Mouse (Mus musculus) granulocyte monocyte progenitor cell, adult 5-6 weeks (primary cell): ENCODE data around the gene Cx3cr1. TPM values are rescaled to one million over a fixed set of nuclear protein-coding genes. Genes with fewer than 3 reads are reported as not detected.

Source experiments
- ATAC-seq: replicated peaks from 2 replicates; pipeline ENCODE4 v1.8.0; 2016; ENCODE audit warnings: mild to moderate bottlenecking, moderate TSS enrichment, inconsistent platforms; ENCODE audit not compliant: poor library complexity, severe bottlenecking
- total RNA-seq, 2 experiments: library from RNA; stranded (forward) in 1 of 2; stranded (reverse) in 1 of 2; fragments of 200-712, 200-1000 nt in 1 of 2; fragments of >200 nt in 1 of 2; fragmentation: Nextera tagmentation in 1 of 2; gene quantifications; 2 replicates each; pipeline ENCODE4 v1.2.3; 2014 to 2017

The Cx3cr1 gene
- total RNA-seq, 2 experiments from 2014 or later: 10.5 to 11.3 TPM

GRCm38 (mm10) chr9:120001945-120002725 is 67.5 kb downstream of the Cx3cr1 start:
- peak; percentile 88 for ATAC-seq

GRCm38 (mm10) chr9:120000761-120001160 is 68.9 kb downstream of the Cx3cr1 start:
- no peak for ATAC-seq

DNA sequence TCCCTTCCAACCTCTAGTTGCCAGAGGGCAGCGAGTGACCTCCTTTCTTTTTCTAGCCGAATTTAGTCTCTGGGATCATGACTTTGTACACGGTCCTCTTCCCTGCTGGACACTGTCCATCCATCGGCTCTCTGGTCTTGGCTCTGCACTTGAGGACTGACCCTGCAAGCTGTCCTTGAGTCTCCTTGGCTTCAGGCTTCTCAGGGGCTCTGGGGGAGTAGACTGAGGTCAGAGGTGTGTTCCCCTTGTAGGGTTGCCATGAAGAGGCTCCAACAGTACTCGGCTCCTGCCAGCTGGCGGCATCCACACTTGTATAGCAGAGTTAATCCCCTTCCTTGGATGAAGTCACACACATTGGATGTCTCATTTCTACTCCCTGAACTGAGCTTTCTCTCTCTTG is 70.0 kb downstream of the Cx3cr1 start:
- ATAC-seq: no peak

- no peak for ATAC-seq
Observed at GRCm38 (mm10) chr9:119998776-119999175, 70.9 kb downstream of the Cx3cr1 start.

DNA sequence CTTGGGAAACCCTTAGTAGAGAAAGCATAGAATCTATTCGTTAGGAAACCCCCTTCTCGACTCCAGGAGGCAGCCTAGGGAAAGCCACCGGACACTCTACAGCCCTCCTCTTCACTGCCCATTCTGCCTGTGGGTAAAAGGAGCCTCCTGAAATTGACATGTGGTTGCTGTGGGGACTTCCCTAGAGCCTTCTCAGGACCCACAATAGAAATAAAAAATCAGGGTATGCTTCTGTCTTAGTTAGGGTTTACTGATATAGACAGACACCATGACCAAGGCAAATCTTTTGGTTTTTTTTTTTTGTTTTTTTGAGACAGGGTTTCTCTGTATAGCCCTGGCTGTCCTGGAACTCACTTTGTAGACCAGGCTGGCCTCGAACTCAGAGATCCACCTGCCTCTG is 73.6 kb downstream of the Cx3cr1 start:
- 0 out of 2 replicates have a peak, but pooled peaks have one; percentile 18 for ATAC-seq

GRCm38 (mm10) chr9:119994207-119994606 is 75.5 kb downstream of the Cx3cr1 start:
- peak; percentile 33; the same call in 1 of the 2 replicates for ATAC-seq

- ATAC-seq: peak; percentile 72
Observed at GRCm38 (mm10) chr9:119993092-119993844, 76.4 kb downstream of the Cx3cr1 start.

GRCm38 (mm10) chr9:119991310-119991709 is 78.4 kb downstream of the Cx3cr1 start:
- ATAC-seq: no peak

DNA sequence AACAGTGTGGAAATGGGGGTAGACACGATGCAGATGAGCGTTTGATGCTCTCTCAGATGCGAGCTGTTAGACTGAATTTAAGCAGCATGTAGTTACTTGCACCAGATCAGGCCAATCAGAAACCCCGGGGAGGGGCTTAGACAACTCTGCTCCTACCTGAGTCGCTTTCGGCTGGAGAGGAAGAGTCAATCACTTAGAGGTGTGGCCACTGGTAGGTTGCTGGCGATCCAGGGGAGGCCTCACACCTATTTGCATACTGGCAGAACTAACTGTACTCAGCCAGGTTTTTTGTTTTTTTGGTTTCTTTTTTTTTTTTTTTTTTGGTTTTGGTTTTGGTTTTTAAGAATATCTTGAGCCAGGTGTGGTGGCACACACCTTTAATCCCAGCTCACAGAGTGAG is 81.4 kb downstream of the Cx3cr1 start:
- ATAC-seq: no peak

- no peak for ATAC-seq
Observed at GRCm38 (mm10) chr9:119985881-119986574, 83.7 kb downstream of the Cx3cr1 start.

GRCm38 (mm10) chr9:119984536-119985011 is 85.1 kb downstream of the Cx3cr1 start, which contains the start of gene Csrnp1:
TSS of gene Csrnp1 (minus strand) at chr9:119984658.
- no peak for ATAC-seq

- ATAC-seq: peak; percentile 50
Observed at GRCm38 (mm10) chr9:119983585-119984535, 85.8 kb downstream of the Cx3cr1 start.

DNA sequence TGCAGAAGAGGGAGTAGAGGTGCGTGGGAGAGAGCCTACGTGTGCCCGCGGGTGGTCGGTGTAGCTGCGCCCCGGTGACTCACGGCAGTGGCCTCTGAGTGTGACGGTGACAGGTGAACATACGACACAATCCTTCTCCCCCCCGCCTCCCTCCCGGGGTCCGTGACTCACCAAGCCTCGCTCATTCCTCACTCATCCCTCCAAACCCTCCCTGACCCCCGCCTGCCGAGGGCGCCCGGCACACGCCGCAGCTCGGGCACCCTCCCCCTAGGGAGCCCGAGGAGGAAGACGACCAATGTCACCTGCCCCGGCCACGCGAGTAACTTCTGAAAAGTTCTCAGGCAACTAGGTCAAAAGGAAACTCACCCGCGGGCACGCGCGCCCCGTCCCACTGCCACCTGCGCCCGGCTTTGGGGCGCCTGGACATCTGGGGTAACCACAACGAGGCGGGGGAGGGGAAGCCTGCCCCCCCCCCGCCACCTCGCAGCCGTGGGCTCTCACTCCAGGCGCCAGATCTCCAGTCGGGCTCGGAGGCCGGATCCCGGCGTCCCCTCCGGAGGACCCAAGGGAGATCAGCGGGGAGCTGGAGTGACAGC is 86.6 kb downstream of the Cx3cr1 start:
- peak; percentile 20 for ATAC-seq

GRCm38 (mm10) chr9:119982241-119982811 is 87.4 kb downstream of the Cx3cr1 start:
- peak; percentile 19 for ATAC-seq

- ATAC-seq: peak; percentile 36
Observed at GRCm38 (mm10) chr9:119981183-119982179, 88.2 kb downstream of the Cx3cr1 start.

GRCm38 (mm10) chr9:119980770-119981182 is 88.9 kb downstream of the Cx3cr1 start:
- no peak for ATAC-seq

DNA sequence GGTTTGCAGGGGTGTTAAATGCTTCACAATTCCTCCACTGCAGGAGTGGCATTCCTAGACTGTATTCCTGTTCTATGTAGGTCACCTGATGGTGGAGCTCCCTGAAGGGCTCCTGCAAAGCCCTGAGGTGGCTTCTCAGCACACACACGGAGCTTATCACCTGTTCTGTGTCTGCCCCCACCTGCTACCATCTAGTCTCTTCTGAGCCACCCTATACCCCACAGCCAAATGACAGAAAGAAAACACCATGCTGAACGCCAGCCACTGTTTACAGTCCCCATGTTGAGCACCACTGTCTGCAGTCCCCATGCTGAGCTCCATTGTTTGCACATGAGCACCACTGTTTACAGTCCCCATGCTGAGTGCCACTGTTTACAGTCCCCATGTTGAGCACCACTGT is 89.9 kb downstream of the Cx3cr1 start:
- no peak for ATAC-seq
